Mouse (Mus musculus): ENCODE measurements at regions not wholly inside any gene's neighbourhood (a gene's known extent, or its start where the extent isn't known, plus 50 kb on each side); places are given as distances from the start of the nearest gene placed in this dataset.

DNA sequence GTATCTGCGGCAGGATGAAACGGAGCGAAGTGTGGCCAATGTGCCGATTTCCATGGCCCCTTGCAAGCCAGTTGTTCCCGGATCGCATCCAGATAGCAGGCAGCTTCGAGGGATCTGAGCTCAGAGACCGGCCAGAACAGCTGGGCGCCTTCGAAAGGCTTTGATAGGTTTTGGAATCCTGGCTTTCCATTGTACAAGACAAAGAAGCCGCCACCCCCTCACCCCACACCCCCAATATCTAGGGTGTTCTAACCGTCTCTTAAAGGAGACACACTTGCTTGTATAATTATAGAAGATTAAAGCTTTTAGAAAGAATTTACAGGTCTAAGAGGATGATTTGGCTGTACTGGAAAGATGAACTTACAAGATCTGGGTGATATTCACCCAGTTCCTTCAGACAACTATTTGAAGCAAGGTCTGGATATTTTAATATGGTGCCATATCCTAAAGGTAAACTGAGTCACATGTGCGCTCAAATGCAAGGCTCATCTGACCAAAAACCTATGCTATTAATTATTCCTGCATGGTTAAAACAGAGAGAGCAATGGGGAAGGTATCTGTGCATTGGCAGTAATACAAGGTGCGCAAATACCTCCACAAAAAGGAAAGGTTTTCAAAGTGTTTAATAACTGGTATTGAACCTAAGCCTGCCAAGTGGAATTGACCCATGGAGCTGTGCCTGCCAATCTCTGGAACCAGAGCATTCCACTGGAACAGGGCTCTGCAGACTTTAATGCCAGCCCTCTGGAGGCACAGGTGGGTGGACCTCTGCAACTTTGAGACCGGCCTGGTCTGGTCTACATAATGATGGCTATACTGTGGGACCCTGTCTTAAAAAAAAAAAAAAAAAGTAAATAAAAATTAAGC is 84.4 kb upstream of the Cpm start:
- TF ChIP-seq POLR2A (IDR thresholded peaks at IDR 0.05; ENCODE audit: borderline replicate concordance, extremely low read depth, low read depth, low read length) (no peak), CTCF (IDR thresholded peaks at IDR 0.05; ENCODE audit: insufficient read depth, low read length) (no peak)
